Mouse (Mus musculus) testis, adult 2 months (tissue): ENCODE data around the gene Mdm2.

Source experiments
- CTCF ChIP-seq: fragments of 200-500 bp; IDR thresholded peaks from 2 replicates; pipeline ENCODE4 v1.5.1; 2012; ENCODE audit warnings: low read depth, mild to moderate bottlenecking, inconsistent platforms, low read length, moderate library complexity; ENCODE audit not compliant: control insufficient read depth, insufficient read depth, insufficient replicate concordance
- POLR2A ChIP-seq: fragments of 200-500 bp; IDR thresholded peaks from 2 replicates; pipeline ENCODE4 v1.6.1; 2012; ENCODE audit warnings: low read depth, mild to moderate bottlenecking, inconsistent platforms, low read length, moderate library complexity; ENCODE audit not compliant: control insufficient read depth

GRCm38 (mm10) chr10:117676644-117677313 lies 33.8 kb downstream of the Mdm2 start:
- TF ChIP-seq CTCF (no peak), POLR2A (no peak)
